Mouse (Mus musculus) lung, postnatal 25 days (tissue): ENCODE measurements around the gene Dnm2.
"Not testable (repeated sequence)": the region's sequence is repeated elsewhere in the genome, so short reads cannot be mapped to it uniquely, and the experiment has no call there.

Experiments used
- DNase-seq: peaks from one replicate; pipeline ENCODE4 v3.0.0; 2022; ENCODE audit warnings: low spot score

The Dnm2 gene

GRCm38 (mm10) chr9:21456246-21456929 lies 31.7 kb downstream of the Dnm2 start:
- DNase-seq, result no peak

GRCm38 (mm10) chr9:21456930-21457634 lies 32.4 kb downstream of the Dnm2 start:
- no peak for DNase-seq

GRCm38 (mm10) chr9:21458821-21459220 lies 34.1 kb downstream of the Dnm2 start:
- no peak for DNase-seq

- no peak for DNase-seq
Observed at GRCm38 (mm10) chr9:21460400-21460940, 35.8 kb downstream of the Dnm2 start.

GRCm38 (mm10) chr9:21463138-21463590 lies 38.5 kb downstream of the Dnm2 start:
- DNase-seq, result peak; percentile 77

GRCm38 (mm10) chr9:21463766-21464564 lies 39.3 kb downstream of the Dnm2 start:
- no peak for DNase-seq

GRCm38 (mm10) chr9:21464565-21464928 lies 39.8 kb downstream of the Dnm2 start:
- DNase-seq, result not testable (repeated sequence)

- DNase-seq, result peak; percentile 65
Observed at GRCm38 (mm10) chr9:21469032-21470024, 44.6 kb downstream of the Dnm2 start.

- DNase-seq, result no peak
Observed at GRCm38 (mm10) chr9:21472913-21473312, 48.2 kb downstream of the Dnm2 start.

- no peak for DNase-seq
Observed at GRCm38 (mm10) chr9:21477707-21478106, 53.0 kb downstream of the Dnm2 start.

- DNase-seq, result no peak
Observed at GRCm38 (mm10) chr9:21484065-21484464, 59.4 kb downstream of the Dnm2 start.

- not testable (repeated sequence) for DNase-seq
Observed at GRCm38 (mm10) chr9:21488246-21488645, 63.5 kb downstream of the Dnm2 start.

GRCm38 (mm10) chr9:21490696-21491095 lies 66.0 kb downstream of the Dnm2 start:
- DNase-seq, result no peak

GRCm38 (mm10) chr9:21493907-21494306 lies 69.2 kb downstream of the Dnm2 start:
- no peak for DNase-seq

GRCm38 (mm10) chr9:21494726-21495125 lies 70.0 kb downstream of the Dnm2 start:
- DNase-seq, result no peak

GRCm38 (mm10) chr9:21496308-21497049 lies 71.8 kb downstream of the Dnm2 start:
- peak; percentile 23 for DNase-seq

- DNase-seq, result no peak
Observed at GRCm38 (mm10) chr9:21497050-21497542, 72.4 kb downstream of the Dnm2 start.

- no peak for DNase-seq
Observed at GRCm38 (mm10) chr9:21497664-21498063, 73.0 kb downstream of the Dnm2 start.

- DNase-seq, result no peak
Observed at GRCm38 (mm10) chr9:21498284-21498902, 73.7 kb downstream of the Dnm2 start.

- DNase-seq, result no peak
Observed at GRCm38 (mm10) chr9:21503352-21503751, 78.6 kb downstream of the Dnm2 start.
